Mouse (Mus musculus) megakaryocyte, embryonic 14.5 days (primary cell): ENCODE results near the gene 2410004P03Rik. TPM values are rescaled to one million over a fixed set of nuclear protein-coding genes. Genes with fewer than 3 reads are reported as not detected.

Experiments
- H3K27me3 ChIP-seq: replicated peaks from 2 replicates; pipeline ENCODE3; 2012; ENCODE audit warnings: inconsistent platforms
- H3K36me3 ChIP-seq: replicated peaks from 2 replicates; pipeline ENCODE3; 2012; ENCODE audit warnings: low read length, inconsistent platforms, mixed read lengths
- H3K4me1 ChIP-seq: 2 replicates; pipeline ENCODE4 v1.6.1; 2012; ENCODE audit warnings: inconsistent platforms
- H3K4me3 ChIP-seq: replicated peaks from 2 replicates; pipeline ENCODE3; 2012; ENCODE audit warnings: moderate library complexity, mild to moderate bottlenecking, inconsistent platforms
- H3K9me3 ChIP-seq: 2 replicates; pipeline ENCODE4 v1.6.1; 2012; ENCODE audit warnings: inconsistent platforms
- FLI1 ChIP-seq: IDR thresholded peaks from 2 replicates; pipeline ENCODE4 v1.6.1; 2012; ENCODE audit warnings: low read length, inconsistent platforms, mixed read lengths
- GATA1 ChIP-seq: IDR thresholded peaks from 3 replicates; pipeline ENCODE4 v1.6.1; 2012; ENCODE audit warnings: mixed read lengths, low read length, inconsistent platforms, borderline replicate concordance
- polyA plus RNA-seq: library from polyadenylated mRNA; stranded (reverse); fragments of >175 nt; gene quantifications from 2 replicates; pipeline ENCODE4 v1.2.3, GENCODE M21; 2012; ENCODE audit warnings: low replicate concordance; ENCODE audit not compliant: insufficient read depth

The 2410004P03Rik gene
- polyA plus RNA-seq, 1 experiment = not detected

- peaks cover 96% of the 10 kb centered on the region for H3K36me3 ChIP-seq
- no peaks in the 10 kb centered on the region for H3K4me1 ChIP-seq
These were observed 48.2 kb downstream of the 2410004P03Rik start for GRCm38 (mm10) chr12:16963354-16963753.

GRCm38 (mm10) chr12:16958851-16959250 lies 52.7 kb downstream of the 2410004P03Rik start:
- H3K4me3 ChIP-seq = no peak overlapping the region
- TF ChIP-seq FLI1 (no peak), GATA1 (no peak)
- H3K27me3 ChIP-seq = no peaks in the 10 kb centered on the region
- no peaks in the 10 kb centered on the region for H3K9me3 ChIP-seq
- H3K4me1 ChIP-seq = no peaks in the 10 kb centered on the region
- H3K36me3 ChIP-seq = peaks cover 96% of the 10 kb centered on the region

More at GRCm38 (mm10) chr12:16963354-16963753, 48.2 kb downstream of the 2410004P03Rik start:
- H3K9me3 ChIP-seq = no peaks in the 10 kb centered on the region
- TF ChIP-seq FLI1 = no peak
- no peak for TF ChIP-seq GATA1
- no peaks in the 10 kb centered on the region for H3K27me3 ChIP-seq
- no peak overlapping the region for H3K4me3 ChIP-seq

Other genes with a start within 250 kb of the 2410004P03Rik start
- gene Greb1, start 210.8 kb downstream of the 2410004P03Rik start, polyA plus RNA-seq = 0.02 TPM in 1 of 2 replicates, not detected in the other
- 1.6 and 3.8 TPM in 2 replicates for gene E2f6, start 200.8 kb downstream of the 2410004P03Rik start, polyA plus RNA-seq
- 0.97 and 1.0 TPM in 2 replicates for gene Rock2, start 116.8 kb downstream of the 2410004P03Rik start, polyA plus RNA-seq
- 10.0 and 23.7 TPM in 2 replicates for gene Pqlc3, start 11.3 kb downstream of the 2410004P03Rik start, polyA plus RNA-seq
- not detected in 2 replicates for gene Kcnf1, start 165.2 kb upstream of the 2410004P03Rik start, polyA plus RNA-seq